Mouse (Mus musculus): ENCODE measurements around the gene Gm6169.

GRCm38 (mm10) chr13:97080615-97081014, 18.4 kb downstream of the Gm6169 start:
- TF ChIP-seq POLR2A (IDR thresholded peaks at IDR 0.05; ENCODE audit: insufficient read depth, low read length): no peak
- no peak for TF ChIP-seq CTCF (IDR thresholded peaks at IDR 0.05; ENCODE audit: low read depth, low read length)

Data from ES-Bruce4 (cell line).